Mouse (Mus musculus): ENCODE data around the gene Bhlhe40. TPM values are rescaled to one million over a fixed set of nuclear protein-coding genes. Genes with fewer than 3 reads are reported as not detected.

Bhlhe40 gene
- total and polyA plus RNA-seq, 3 experiments, result 15.9 to 21.6 TPM; not detected in 1

DNA sequence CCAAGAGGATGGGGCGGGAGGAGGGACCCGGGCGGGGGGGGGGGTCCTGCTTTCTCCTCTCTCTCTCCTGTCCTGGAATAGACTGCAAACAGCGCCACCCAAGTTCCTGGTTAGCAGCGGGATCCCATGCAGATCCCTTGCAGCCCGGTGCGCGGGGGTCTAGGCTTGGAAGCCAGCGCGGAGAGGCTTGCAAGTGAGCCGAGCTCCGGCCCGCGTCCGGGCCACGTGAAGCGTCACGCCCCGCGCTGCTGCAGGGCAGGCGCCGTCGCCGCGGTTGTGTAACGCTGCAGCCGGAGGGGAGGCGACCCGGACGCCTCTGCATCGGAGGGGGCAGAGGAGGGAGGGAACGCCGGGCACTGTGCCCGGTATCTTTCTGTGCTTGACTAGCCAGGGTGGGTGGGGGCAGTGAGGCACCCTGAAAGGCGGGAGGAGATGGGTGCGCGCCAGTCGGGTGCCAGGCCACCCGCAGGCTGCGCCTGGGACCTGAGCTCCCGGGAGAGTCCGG, 1.2 kb upstream of the Bhlhe40 start (continued):
- TF ChIP-seq MEF2A (IDR thresholded peaks at IDR 0.05; ENCODE audit: extremely low read depth, insufficient replicate concordance, low read depth, low read length, poor library complexity, severe bottlenecking) (no peak), NELFE (IDR thresholded peaks at IDR 0.05; ENCODE audit: low read depth, low read length) (0 out of 2 replicates have a peak, but pooled peaks have one; percentile 5), CHD1 (IDR thresholded peaks at IDR 0.05; ENCODE audit: low read depth, low read length) (no peak), ZKSCAN1 (IDR thresholded peaks at IDR 0.05; ENCODE audit: low read depth, low read length) (no peak)

GRCm38 (mm10) chr6:108659726-108660205, 663 bp upstream of the Bhlhe40 start:
- Histone ChIP-seq H3K79me2 (ENCODE audit: control insufficient read depth, insufficient read depth, low read length, poor library complexity) (peaks cover 21% of the 10 kb centered on the region), H3K27ac (ENCODE audit: control insufficient read depth, low read depth, low read length) (peak overlapping the region; percentile 88), H3K27me3 (ENCODE audit: control insufficient read depth in 1 of 2, insufficient read depth in 2 of 2, low read length in 2 of 2) (no peaks in the 10 kb centered on the region), H3K9me3 (replicated peaks; ENCODE audit: insufficient read depth, low read length) (no peaks in the 10 kb centered on the region), H3K4me3 (ENCODE audit: control insufficient read depth in 1 of 2, insufficient read depth in 1 of 2, low read depth in 2 of 2, low read length in 2 of 2) (peak overlapping the region; percentile 55 to 93), H3K36me3 (ENCODE audit: control insufficient read depth in 1 of 2, insufficient read depth in 2 of 2, low read length in 2 of 2) (peaks cover 0 to 27% of the 10 kb centered on the region in 2 experiments; a peak in 2 of 4 replicates), H3K9ac (ENCODE audit: control insufficient read depth, low read depth, low read length, poor library complexity, severe bottlenecking) (peak overlapping the region; percentile 84), H3K4me1 (ENCODE audit: control insufficient read depth in 1 of 2, insufficient read depth in 2 of 2, low read length in 2 of 2) (peaks cover 15 to 27% of the 10 kb centered on the region in 2 experiments)
- TF ChIP-seq POLR2A (IDR thresholded peaks at IDR 0.05; ENCODE audit: control insufficient read depth in 1 of 2, insufficient read depth in 1 of 2, low read depth in 1 of 2, low read length in 2 of 2, poor library complexity in 1 of 2) (peak in 1 of 2 experiments; percentile 46; a peak in 1 of 4 replicates), RCOR1 (IDR thresholded peaks at IDR 0.05; ENCODE audit: low read depth, low read length) (0 out of 2 replicates have a peak, but pooled peaks have one; percentile 11), NELFE (IDR thresholded peaks at IDR 0.05; ENCODE audit: low read depth, low read length) (peak; percentile 25; the same call in 1 of the 2 replicates), SMC3 (IDR thresholded peaks at IDR 0.05; ENCODE audit: low read depth, low read length) (no peak), MAX (IDR thresholded peaks at IDR 0.05; ENCODE audit: low read length) (no peak), HCFC1 (IDR thresholded peaks at IDR 0.05; ENCODE audit: low read depth, low read length) (peak; percentile 40; the same call in 1 of the 2 replicates), TBP (IDR thresholded peaks at IDR 0.05; ENCODE audit: low read depth, low read length) (peak; percentile 5; the same call in 1 of the 2 replicates), RAD21 (IDR thresholded peaks at IDR 0.05; ENCODE audit: low read depth, low read length) (no peak)
- no peak for DNase-seq (ENCODE audit: low read depth, low spot score)

DNA sequence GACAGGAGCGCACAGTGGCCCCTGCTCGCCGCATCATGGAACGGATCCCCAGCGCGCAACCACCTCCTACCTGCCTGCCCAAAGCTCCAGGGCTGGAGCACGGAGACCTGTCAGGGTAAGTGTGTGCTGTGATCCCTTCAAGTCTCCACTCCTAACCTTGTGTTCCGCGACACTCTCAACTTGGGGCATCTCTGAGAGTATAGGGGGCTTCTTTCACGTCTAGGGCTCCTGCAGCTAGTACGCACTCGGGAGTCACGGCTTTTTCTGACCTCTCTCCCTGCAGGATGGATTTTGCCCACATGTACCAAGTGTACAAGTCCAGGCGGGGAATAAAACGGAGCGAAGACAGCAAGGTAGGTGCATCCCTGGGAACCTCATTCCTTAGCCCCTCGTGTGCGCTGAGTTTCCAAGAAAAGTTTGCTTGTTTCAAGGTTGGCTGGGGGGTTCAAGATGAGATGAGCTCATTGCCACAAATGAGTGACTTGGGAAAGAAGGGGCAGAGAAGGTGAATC, 505 bp downstream of the Bhlhe40 start:
- Histone ChIP-seq H3K27ac (ENCODE audit: control insufficient read depth, low read depth, low read length) (peak overlapping the region; percentile 67), H3K4me1 (ENCODE audit: control insufficient read depth in 1 of 2, insufficient read depth in 2 of 2, low read length in 2 of 2) (peaks cover 19 to 34% of the 10 kb centered on the region in 2 experiments)

More for the DNA sequence above, 505 bp downstream of the Bhlhe40 start:
- Histone ChIP-seq H3K9ac (ENCODE audit: control insufficient read depth, low read depth, low read length, poor library complexity, severe bottlenecking) (peak overlapping the region; percentile 79), H3K27me3 (ENCODE audit: control insufficient read depth in 1 of 2, insufficient read depth in 2 of 2, low read length in 2 of 2) (no peaks in the 10 kb centered on the region), H3K36me3 (ENCODE audit: control insufficient read depth in 1 of 2, insufficient read depth in 2 of 2, low read length in 2 of 2) (peaks cover 0 to 34% of the 10 kb centered on the region in 2 experiments; a peak in 3 of 4 replicates), H3K79me2 (ENCODE audit: control insufficient read depth, insufficient read depth, low read length, poor library complexity) (peaks cover 21% of the 10 kb centered on the region), H3K9me3 (replicated peaks; ENCODE audit: insufficient read depth, low read length) (no peaks in the 10 kb centered on the region), H3K4me3 (ENCODE audit: control insufficient read depth in 1 of 2, insufficient read depth in 1 of 2, low read depth in 2 of 2, low read length in 2 of 2) (peak overlapping the region; percentile 80 to 83)
- TF ChIP-seq KAT2A (conservative IDR thresholded peaks at IDR 0.05; ENCODE audit: low read depth, low read length) (no peak), EP300 (IDR thresholded peaks at IDR 0.05; ENCODE audit: low read depth in 1 of 2, low read length in 2 of 2) (0 out of 4 replicates have a peak, but pooled peaks of 1 of the 2 experiments have one; percentile 3), ZMIZ1 (IDR thresholded peaks at IDR 0.05; ENCODE audit: low read depth, low read length) (no peak), TBP (IDR thresholded peaks at IDR 0.05; ENCODE audit: low read depth, low read length) (0 out of 2 replicates have a peak, but pooled peaks have one; percentile 0)
- DNase-seq (ENCODE audit: low read depth, low spot score), result no peak
